Mouse (Mus musculus): ENCODE measurements around the gene Prrt2.

The Prrt2 gene

DNA sequence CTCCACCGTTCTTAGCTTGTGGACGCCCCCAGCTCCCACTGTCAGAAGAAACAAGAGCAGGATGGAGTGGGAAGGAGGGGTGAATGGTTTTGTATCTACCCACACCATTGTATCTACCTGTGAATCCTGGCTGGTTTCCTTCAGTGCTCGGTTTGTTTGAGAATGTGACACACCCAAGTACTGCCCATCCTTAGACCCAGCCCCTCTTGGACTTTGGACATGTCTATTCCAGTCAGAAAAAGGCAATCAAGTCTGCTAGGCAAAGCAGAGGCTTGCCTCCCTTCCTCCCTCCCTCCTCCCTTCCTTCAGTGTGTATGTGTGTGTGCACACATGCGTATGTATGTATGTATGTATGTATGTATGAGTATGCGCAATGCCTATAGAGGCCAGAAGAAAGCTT is 17.4 kb downstream of the Prrt2 start:
- peak; percentile 66 for DNase-seq (ENCODE audit: low read depth, low spot score)

DNA sequence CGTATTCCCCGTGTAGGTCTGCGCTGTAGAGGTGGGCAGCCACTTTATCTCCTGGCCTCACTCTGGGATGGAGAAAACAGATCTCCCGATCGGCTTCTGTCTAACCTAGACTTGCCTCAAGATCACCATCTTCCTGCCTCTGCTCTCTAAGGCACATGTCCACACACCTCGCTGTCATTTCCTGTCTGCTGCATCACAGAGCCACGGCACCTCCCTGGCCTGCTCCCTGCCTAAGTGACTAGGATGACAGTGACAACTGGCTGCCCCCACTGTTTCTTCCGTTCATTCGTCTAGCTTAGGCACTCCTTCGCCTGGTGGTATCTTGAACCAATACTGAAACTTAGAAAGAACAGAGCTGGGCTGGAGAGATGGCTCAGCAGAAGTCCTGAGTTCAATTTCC is 21.4 kb downstream of the Prrt2 start:
- no peak for DNase-seq (ENCODE audit: low read depth, low spot score)

DNA sequence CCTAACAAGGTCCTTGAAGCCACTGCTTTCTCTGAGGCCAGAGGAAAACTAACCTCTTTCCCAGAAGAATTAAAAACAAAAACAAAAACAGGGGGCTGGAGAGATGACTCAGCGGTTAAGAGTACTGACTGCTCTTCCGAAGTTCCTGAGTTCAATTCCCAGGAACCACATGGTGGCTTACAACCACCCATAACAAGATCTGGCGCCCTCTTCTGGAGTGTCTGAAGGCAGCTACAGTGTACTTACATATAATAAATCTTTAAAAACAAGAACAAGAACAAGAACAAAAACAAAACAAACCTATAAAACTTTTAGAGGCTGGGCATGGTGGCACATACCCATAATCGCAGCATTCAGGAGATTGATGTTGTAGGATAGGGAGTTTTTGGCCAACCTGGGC is 24.6 kb downstream of the Prrt2 start:
- DNase-seq (ENCODE audit: low read depth, low spot score): peak; percentile 50

DNA sequence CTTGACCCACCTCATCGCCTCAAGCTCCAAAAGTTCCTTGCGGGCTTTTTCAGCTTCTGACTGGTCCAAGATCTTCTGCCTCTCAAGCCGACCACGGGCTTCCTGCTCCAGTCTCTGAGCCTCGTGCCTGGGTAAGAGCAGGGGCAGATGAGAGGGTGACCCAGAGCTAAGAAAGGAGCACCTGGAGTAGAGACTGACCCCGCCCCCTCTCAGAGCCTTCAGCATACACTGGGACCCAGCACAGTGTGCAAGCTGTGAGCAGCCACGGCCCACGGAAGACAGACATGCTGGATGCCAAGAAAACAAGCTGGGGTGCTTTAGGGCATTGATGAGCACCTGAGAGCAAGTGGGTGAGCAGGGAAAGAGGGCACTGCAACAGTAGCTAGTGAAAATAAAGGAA is 32.2 kb downstream of the Prrt2 start:
- no peak for DNase-seq (ENCODE audit: low read depth, low spot score)

DNA sequence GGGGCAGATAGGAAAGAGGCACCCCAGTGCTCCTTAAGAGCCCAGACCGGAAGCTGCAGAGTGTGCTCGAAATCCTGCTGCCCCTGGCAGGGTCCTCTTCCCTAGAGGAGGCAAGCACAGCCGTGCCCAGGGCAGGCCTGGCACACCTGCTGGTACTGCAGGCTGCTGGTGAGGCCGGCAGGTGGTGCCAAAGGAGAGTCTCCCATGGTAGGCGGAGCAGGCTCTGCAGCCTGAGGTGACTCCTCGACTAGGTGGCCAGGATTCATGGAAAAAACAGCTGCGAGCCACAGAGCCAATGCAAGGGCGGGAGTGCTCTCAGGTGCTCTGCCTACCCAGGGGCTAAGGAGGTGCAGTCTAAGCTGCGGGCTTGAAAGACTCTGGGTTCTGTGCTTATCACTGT is 34.7 kb downstream of the Prrt2 start:
- peak; percentile 46 for DNase-seq (ENCODE audit: low read depth, low spot score)

DNA sequence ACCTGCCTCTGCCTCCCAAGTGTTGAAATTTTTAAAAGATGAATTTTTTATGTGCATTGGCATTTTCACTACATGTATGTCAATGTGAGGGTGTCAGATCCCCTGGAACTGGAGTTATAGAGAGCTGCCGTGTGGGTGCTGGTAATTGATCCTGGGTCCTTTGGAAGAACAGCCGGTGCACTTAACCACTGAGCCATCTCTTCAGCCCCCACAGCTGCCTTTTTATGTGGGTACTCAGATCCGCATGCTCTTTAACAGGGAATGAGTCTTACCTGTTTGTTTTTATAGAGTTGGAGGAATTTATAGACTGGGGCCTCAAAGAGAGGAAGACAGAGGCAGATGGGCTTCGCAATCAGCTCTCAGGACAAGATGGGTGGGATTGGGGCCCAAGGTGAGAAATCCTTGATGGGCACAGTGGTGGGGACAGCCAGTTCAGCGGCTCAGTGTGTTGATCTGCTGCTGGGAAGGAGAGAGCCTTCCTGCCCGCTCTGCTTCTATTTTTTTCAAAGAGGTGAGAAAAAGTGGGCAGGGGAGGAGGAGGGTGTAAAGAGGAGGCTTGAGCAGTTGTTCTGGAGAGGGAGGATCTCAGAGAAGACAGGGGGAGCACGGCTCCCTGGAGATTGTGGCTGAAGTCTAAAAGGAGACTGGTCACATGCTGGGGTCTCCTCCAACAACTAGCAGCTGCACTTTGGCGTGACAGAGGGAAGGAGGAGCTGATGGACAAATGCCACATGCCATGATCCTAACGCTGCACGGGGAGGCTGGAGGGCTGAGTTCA is 36.2 kb downstream of the Prrt2 start:
- DNase-seq (ENCODE audit: low read depth, low spot score): no peak

DNA sequence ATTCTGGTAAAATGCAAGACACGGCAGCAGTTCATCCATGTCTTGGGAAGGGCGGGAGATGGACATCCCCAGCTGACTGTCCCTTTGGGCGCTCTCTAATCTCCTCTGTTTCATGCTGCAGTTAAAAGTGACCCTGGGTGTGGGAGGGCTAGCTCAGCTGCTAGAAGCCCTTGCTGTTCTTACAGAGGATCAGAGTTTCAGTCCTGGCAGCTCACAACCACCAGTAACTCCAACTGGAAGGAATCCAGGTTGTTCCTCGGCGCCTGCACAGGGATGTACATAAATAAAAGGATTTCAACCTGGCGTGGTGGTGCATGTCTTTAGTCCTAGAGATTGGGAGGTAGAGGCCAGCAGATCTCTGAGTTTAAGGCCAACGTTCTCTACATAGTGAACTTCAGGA is 37.9 kb downstream of the Prrt2 start:
- no peak for DNase-seq (ENCODE audit: low read depth, low spot score)

DNA sequence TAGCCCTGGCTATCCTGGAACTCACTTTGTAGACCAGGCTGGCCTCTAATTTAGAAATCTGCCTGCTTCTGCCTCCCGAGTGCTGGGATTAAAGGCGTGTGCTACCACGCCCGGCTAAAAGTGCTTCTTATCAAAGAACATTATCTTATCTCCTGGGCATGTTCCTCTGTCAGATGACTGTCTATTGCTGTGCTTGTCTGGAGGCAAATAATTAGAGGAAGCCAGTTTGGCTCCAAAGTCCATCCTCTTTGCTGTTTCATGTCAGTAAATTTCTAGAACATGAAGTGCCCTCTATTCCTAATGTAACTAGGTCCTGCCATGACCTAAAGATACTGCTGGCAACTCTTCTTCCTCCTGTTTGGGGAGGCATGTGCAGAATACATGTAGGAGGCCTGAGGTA is 39.0 kb downstream of the Prrt2 start:
- no peak for DNase-seq (ENCODE audit: low read depth, low spot score)

DNA sequence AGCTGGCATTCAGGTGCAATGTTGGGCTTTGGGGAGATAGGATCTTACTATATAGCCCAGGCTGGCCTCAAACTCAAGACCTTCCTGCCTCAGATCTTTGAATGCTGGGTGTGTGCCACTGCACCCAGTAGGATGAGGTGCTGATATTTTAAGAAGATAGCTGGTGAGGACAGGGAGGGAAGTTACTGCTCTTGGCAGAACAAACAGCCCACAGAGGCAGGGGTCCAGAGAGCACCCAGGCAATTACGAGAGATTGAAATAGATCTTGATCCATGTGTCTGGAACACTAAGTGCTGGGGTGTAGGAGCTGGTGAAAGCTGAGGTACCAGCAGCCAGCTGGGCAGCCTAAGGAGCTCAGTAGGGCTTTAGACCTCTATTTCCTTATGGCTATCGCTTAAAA is 39.4 kb downstream of the Prrt2 start:
- no peak for DNase-seq (ENCODE audit: low read depth, low spot score)

DNA sequence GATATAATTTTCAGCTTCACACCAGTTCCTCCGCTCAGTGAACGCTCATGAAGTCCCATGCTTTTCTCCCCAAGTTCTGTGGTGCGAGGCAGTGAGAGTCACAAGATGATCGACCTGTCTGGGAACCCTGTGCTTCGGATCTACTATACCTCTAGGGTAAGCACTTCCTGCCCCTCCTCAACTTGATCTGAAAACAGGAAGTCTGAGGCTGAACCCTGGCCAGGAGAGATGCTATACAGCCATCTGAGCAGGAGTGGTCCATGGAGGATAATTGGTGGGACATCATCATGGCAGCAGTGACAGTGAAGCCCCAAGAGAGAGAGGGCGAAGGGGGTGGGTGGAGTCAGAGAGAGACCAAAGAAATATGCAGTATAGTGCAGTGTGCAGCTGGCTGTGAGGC is 42.2 kb downstream of the Prrt2 start:
- DNase-seq (ENCODE audit: low read depth, low spot score): no peak

DNA sequence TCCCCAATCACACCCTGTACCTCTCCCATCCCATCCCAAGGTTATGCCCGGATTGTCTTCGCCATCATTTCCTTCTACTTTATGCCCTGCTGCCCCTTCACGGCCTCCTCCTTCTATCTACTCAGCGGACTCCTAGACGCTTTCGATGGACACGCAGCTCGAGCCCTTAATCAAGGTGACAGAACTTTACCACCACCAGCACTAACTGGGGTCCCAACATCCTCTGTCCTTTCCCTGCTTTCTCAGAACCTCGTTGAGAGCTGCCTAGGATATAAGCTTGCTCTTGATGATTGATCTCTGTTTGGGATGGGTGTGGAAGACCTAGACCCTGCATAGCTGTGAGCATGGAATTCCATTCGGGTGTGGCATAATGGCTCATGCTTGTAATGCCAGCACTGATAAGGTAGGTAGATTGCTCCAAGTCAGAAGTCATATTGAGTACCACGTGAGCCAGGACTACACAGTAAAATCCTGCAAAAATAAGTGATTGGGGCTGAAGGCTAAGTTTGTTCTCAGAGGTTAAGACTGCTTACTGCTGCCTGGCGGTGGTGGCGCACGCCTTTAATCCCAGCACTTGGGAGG is 44.0 kb downstream of the Prrt2 start:
- peak; percentile 36 for DNase-seq (ENCODE audit: low read depth, low spot score)

DNA sequence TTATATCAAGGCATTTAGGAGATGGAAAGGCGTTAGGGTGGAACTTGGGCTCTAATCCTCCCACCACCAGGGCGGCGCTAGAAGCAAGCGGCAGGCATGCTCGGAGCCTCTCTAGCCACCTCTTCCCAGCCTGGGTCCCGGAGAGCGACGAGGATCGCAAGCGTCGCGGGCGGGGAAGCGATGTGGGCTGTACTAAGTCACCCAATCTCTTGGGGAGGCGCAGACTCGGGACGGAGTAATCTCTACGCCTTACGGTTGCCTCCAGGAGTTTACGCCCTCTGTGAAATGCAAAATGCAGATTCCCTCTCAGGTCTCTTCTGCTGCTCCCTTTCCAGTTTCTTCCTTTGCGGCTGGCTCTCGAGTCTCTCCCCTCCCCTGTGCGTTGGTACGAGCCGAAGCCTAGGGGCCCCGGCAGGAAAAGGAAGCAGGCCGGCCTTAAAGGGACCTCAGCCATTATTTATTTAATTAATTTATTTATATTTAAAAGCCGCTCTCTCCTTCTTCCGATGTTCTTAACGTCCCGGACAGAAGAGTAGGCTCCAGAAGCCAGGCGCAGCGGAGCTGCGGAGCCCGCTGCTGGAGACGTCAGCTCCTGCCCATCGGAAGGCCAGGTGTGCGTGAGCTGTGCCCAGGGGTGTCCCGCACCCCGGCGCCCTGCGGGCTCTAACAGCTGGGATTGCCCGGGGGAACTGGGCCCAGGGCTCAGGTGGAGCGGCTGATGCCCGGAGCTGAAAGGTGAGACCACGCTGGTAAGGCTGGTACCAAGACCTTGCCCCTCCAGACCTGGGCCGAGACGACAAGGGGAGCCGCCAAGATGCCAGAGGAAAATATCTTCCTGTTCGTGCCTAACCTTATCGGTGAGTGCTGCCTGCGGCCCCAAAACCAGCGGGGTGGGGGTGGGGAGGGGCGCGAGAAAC is 44.8 kb downstream of the Prrt2 start, which contains the start of gene Cdiptos:
Gene Cdiptos (minus strand): TSS at position 149 of the 917 bp plus-strand sequence.
- DNase-seq (ENCODE audit: low read depth, low spot score): peak; percentile 99

DNA sequence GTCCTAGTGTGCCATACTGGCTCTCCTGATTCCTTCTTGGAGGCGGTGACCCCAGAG is 45.3 kb downstream of the Prrt2 start, which contains the start of gene Cdipt:
Gene Cdipt (plus strand): TSS at position 22 of the 57 bp plus-strand sequence.
- no peak for DNase-seq (ENCODE audit: low read depth, low spot score)

DNA sequence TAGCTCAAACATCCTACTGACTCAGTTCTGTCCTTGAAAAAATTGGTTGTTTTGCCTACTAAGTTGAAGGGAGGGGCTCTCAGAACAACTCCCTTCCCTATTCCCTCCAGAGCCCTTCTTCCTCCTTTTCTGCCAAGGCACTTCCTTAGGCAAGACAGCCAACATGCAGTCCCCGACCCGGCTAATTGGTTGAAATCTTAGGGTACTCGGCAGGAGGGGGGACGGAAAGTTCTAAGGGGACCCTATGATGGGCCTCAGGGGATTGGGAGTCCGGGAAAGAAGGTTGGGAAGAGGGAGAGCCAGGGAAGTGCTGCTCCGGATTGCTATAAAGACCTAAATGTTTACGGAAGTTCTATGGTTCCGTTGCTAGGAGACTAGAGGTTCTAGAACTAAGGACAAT is 45.5 kb downstream of the Prrt2 start:
- DNase-seq (ENCODE audit: low read depth, low spot score): no peak
